Mouse (Mus musculus): ENCODE measurements around the gene Il13. TPM values are rescaled to one million over a fixed set of nuclear protein-coding genes. Genes with fewer than 3 reads are reported as not detected.
A peak's percentile ranks its signal among the peaks of the same experiment; 100 is the strongest.

The Il13 gene
- polyA plus RNA-seq, 1 experiment, result not detected

DNA sequence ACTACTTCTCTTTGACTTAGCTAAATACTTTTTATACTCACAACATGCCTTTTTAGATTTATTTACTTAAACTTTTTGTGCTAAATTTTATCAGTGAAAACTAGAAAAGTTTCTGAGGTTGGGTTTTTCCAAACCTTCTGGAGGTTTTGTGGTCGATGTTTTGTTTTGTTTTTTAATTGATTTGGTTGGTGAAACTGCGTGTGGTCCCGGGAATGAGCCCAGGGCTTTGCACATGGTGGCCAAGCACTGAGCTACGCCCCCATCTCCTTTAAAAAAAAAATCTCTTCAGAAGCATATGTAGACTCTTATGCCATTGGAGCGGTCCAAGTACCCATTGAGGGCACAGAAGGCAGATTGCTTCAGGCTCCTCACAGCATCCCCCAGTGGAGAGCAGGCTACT lies 43.4 kb downstream of the Il13 start:
- no peak for DNase-seq (ENCODE audit: low read depth in 1 of 2, low spot score in 2 of 2)
- 78% methylated on average over 5 of the region's 5 CpGs for WGBS
- no peaks in the 10 kb centered on the region for H3K36me3 ChIP-seq (ENCODE audit: control insufficient read depth, insufficient read depth, low read length)
- no peak overlapping the region for H3K4me3 ChIP-seq (ENCODE audit: extremely low read depth, insufficient read depth, insufficient read length)
- H3K27me3 ChIP-seq (ENCODE audit: control insufficient read depth, insufficient read depth, low read length), result no peaks in the 10 kb centered on the region
- TF ChIP-seq POLR2A (IDR thresholded peaks at IDR 0.05; ENCODE audit: low read depth, low read length) (no peak), CTCF (IDR thresholded peaks at IDR 0.05; ENCODE audit: extremely low read depth, insufficient read depth, insufficient read length, insufficient replicate concordance) (no peak)
- peaks cover 2% of the 10 kb centered on the region; the same call in 1 of the 2 replicates for H3K4me1 ChIP-seq (ENCODE audit: control insufficient read depth, insufficient read depth, insufficient read length)
- H3K27ac ChIP-seq (ENCODE audit: insufficient read depth, low read length), result no peak overlapping the region

DNA sequence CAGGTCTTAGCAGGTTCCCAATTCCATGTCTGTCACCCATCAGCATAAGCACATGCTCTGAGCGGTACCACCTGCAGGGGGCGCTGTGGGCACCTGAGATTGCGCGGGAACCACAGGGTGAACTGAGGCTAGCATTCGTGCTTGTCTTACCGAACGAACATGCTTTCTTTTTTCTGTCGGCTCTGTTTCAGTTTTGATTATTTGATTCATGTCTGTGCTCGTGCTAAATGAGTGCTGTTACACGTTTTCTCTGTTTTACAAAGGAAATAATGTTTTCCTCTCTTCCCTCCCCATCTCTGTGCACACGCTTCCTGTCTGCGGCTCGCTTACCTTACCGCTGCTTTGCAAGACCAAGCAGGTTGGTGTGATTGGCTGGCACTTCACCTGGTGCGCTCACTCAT lies 44.1 kb downstream of the Il13 start:
- 7% methylated on average over 15 of the region's 15 CpGs for WGBS
- Histone ChIP-seq H3K4me1 (ENCODE audit: control insufficient read depth, insufficient read depth, insufficient read length) (peaks cover 2% of the 10 kb centered on the region; the same call in 1 of the 2 replicates), H3K27ac (ENCODE audit: insufficient read depth, low read length) (no peak overlapping the region), H3K4me3 (ENCODE audit: extremely low read depth, insufficient read depth, insufficient read length) (peak overlapping the region; percentile 29; the same call in 1 of the 2 replicates), H3K36me3 (ENCODE audit: control insufficient read depth, insufficient read depth, low read length) (no peaks in the 10 kb centered on the region), H3K27me3 (ENCODE audit: control insufficient read depth, insufficient read depth, low read length) (no peaks in the 10 kb centered on the region)
- peak in 1 of 2 experiments; percentile 47 for DNase-seq (ENCODE audit: low read depth in 1 of 2, low spot score in 2 of 2)
- TF ChIP-seq POLR2A (IDR thresholded peaks at IDR 0.05; ENCODE audit: low read depth, low read length) (no peak), CTCF (IDR thresholded peaks at IDR 0.05; ENCODE audit: extremely low read depth, insufficient read depth, insufficient read length, insufficient replicate concordance) (peak; percentile 90)

DNA sequence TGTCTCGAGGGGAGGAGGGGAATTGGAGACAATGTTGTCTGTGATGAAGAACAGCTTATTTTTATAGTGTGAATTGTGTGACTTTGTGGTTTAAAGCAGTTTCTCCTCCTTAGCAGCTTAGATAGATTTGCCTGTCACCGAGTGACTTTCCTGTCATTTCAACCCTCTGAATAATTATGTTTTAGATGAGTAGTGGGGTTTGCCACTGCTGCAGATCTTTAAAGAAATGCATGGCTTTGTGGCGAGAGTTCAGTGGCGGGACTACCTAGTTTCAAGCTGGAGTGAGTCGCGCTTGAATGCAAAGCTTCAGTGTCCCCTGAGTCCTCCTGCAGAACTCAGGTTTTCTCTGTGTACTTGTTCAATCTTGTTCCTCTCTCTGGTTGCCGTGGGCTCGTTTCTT lies 46.2 kb downstream of the Il13 start:
- H3K4me3 ChIP-seq (ENCODE audit: extremely low read depth, insufficient read depth, insufficient read length), result no peak overlapping the region
- 59% methylated on average over 8 of the region's 8 CpGs for WGBS

DNA sequence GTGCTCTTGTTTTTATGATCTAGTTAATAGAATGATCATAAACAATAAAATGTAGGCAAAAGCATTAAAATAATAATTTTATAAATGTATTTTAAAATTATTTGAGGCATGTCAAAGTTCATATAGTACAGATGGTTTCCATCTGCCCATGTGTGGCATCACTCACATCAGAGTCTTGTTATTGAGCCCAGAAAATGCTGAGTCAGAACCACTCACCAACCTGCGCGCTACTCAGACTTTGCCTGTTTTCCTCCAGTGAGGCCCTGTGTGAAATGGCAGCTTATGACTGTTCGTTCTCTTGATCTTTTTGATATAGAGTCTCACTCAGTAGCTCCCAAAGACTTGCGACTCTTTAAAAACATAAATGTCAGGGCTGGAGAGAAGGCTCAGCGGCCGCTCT lies 49.0 kb downstream of the Il13 start:
- WGBS, result 91% methylated on average over 6 of the region's 6 CpGs
- TF ChIP-seq CTCF (IDR thresholded peaks at IDR 0.05; ENCODE audit: extremely low read depth, insufficient read depth, insufficient read length, insufficient replicate concordance), result no peak
- TF ChIP-seq POLR2A (IDR thresholded peaks at IDR 0.05; ENCODE audit: low read depth, low read length), result no peak
- no peaks in the 10 kb centered on the region for H3K27me3 ChIP-seq (ENCODE audit: control insufficient read depth, insufficient read depth, low read length)
- no peak overlapping the region for H3K27ac ChIP-seq (ENCODE audit: insufficient read depth, low read length)
- no peaks in the 10 kb centered on the region for H3K4me1 ChIP-seq (ENCODE audit: control insufficient read depth, insufficient read depth, insufficient read length)
- H3K4me3 ChIP-seq (ENCODE audit: extremely low read depth, insufficient read depth, insufficient read length), result no peak overlapping the region
- DNase-seq (ENCODE audit: low read depth in 1 of 2, low spot score in 2 of 2), result no peak
- H3K36me3 ChIP-seq (ENCODE audit: control insufficient read depth, insufficient read depth, low read length), result no peaks in the 10 kb centered on the region

More for the DNA sequence above, 46.2 kb downstream of the Il13 start:
- no peak for DNase-seq (ENCODE audit: low read depth in 1 of 2, low spot score in 2 of 2)
- H3K27ac ChIP-seq (ENCODE audit: insufficient read depth, low read length), result no peak overlapping the region
- H3K27me3 ChIP-seq (ENCODE audit: control insufficient read depth, insufficient read depth, low read length), result no peaks in the 10 kb centered on the region
- TF ChIP-seq CTCF (IDR thresholded peaks at IDR 0.05; ENCODE audit: extremely low read depth, insufficient read depth, insufficient read length, insufficient replicate concordance) (no peak), POLR2A (IDR thresholded peaks at IDR 0.05; ENCODE audit: low read depth, low read length) (no peak)
- H3K4me1 ChIP-seq (ENCODE audit: control insufficient read depth, insufficient read depth, insufficient read length), result peaks cover 2% of the 10 kb centered on the region; the same call in 1 of the 2 replicates
- no peaks in the 10 kb centered on the region for H3K36me3 ChIP-seq (ENCODE audit: control insufficient read depth, insufficient read depth, low read length)

DNA sequence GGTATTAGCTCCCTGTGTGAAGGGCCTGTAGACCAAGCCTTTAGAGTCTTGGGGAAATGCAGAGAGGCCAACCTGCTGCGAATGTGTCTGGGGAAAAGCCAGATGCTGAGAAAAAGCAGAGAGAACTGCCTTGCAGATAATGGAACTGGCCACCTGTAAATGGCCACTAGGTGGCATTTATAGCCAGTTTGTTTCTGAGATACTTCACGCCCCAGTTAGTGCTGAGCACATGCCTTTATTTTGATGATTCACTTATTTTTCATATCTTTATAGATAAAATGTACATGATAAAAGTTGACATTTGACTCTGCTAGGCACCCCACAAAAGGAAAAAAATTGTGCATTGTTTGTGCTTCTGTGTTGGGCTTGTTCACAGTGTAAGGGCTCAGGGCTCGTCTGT lies 49.7 kb downstream of the Il13 start:
- Histone ChIP-seq H3K27ac (ENCODE audit: insufficient read depth, low read length) (no peak overlapping the region), H3K4me1 (ENCODE audit: control insufficient read depth, insufficient read depth, insufficient read length) (no peaks in the 10 kb centered on the region), H3K27me3 (ENCODE audit: control insufficient read depth, insufficient read depth, low read length) (no peaks in the 10 kb centered on the region), H3K36me3 (ENCODE audit: control insufficient read depth, insufficient read depth, low read length) (no peaks in the 10 kb centered on the region), H3K4me3 (ENCODE audit: extremely low read depth, insufficient read depth, insufficient read length) (no peak overlapping the region)
- TF ChIP-seq POLR2A (IDR thresholded peaks at IDR 0.05; ENCODE audit: low read depth, low read length), result no peak
- TF ChIP-seq CTCF (IDR thresholded peaks at IDR 0.05; ENCODE audit: extremely low read depth, insufficient read depth, insufficient read length, insufficient replicate concordance), result peak; percentile 6; the same call in 1 of the 2 replicates
- no peak for DNase-seq (ENCODE audit: low read depth in 1 of 2, low spot score in 2 of 2)
- 63% methylated on average over 3 of the region's 3 CpGs for WGBS

DNA sequence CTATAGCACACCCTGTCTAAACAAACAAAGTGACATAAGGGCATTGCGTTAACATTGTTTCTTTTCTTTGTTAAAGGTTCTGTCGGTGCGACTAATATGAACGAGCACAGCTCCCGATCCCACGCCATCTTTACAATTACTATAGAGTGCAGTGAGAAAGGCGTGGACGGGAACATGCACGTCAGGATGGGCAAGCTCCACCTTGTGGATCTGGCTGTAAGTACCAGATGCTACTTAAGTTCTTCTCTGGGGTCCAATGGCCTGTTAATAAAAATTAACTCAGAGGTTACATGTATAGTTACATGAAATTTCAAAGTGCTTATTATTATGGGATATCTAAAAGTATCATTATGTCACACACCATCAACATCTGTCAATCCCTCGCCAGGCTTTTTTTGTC lies 51.4 kb downstream of the Il13 start:
- 91% methylated on average over 10 of the region's 10 CpGs for WGBS
- Histone ChIP-seq H3K4me3 (ENCODE audit: extremely low read depth, insufficient read depth, insufficient read length) (no peak overlapping the region), H3K36me3 (ENCODE audit: control insufficient read depth, insufficient read depth, low read length) (no peaks in the 10 kb centered on the region), H3K27me3 (ENCODE audit: control insufficient read depth, insufficient read depth, low read length) (no peaks in the 10 kb centered on the region), H3K27ac (ENCODE audit: insufficient read depth, low read length) (no peak overlapping the region), H3K4me1 (ENCODE audit: control insufficient read depth, insufficient read depth, insufficient read length) (no peaks in the 10 kb centered on the region)
- DNase-seq (ENCODE audit: low read depth in 1 of 2, low spot score in 2 of 2), result no peak
- no peak for TF ChIP-seq POLR2A (IDR thresholded peaks at IDR 0.05; ENCODE audit: low read depth, low read length)
- TF ChIP-seq CTCF (IDR thresholded peaks at IDR 0.05; ENCODE audit: extremely low read depth, insufficient read depth, insufficient read length, insufficient replicate concordance), result no peak

Other genes with a start within 250 kb of the Il13 start
- gene Leap2, start 211.5 kb downstream of the Il13 start, polyA plus RNA-seq (2012; rRNA removed), result not detected in 2 replicates
- gene Uqcrq, start 203.9 kb downstream of the Il13 start, polyA plus RNA-seq (2012; rRNA removed), result 157 and 202 TPM in 2 replicates
- gene Gdf9, start 203.7 kb downstream of the Il13 start, polyA plus RNA-seq (2012; rRNA removed), result 0.32 and 0.40 TPM in 2 replicates
- 0.04 TPM in 1 of 2 replicates, not detected in the other for gene Gm10447, start 177.6 kb downstream of the Il13 start, polyA plus RNA-seq (2012; rRNA removed)
- 0.35 and 0.39 TPM in 2 replicates for gene Shroom1, start 177.5 kb downstream of the Il13 start, polyA plus RNA-seq (2012; rRNA removed)
- gene Gm9837, start 164.2 kb downstream of the Il13 start, polyA plus RNA-seq (2012; rRNA removed), result not detected in 2 replicates
- gene Gm9945, start 154.5 kb downstream of the Il13 start, polyA plus RNA-seq (2012; rRNA removed), result not detected in 2 replicates
- 10.6 and 13.9 TPM in 2 replicates for gene Sowaha, start 154.4 kb downstream of the Il13 start, polyA plus RNA-seq (2012; rRNA removed)
- 13.9 and 15.3 TPM in 2 replicates for gene Sept8, start 115.4 kb downstream of the Il13 start, polyA plus RNA-seq (2012; rRNA removed)
- gene Kif3a, start 67.3 kb downstream of the Il13 start, polyA plus RNA-seq (2012; rRNA removed), result 1.2 and 1.3 TPM in 2 replicates
- 0.68 TPM in 1 of 2 replicates, not detected in the other for gene Il4, start 16.0 kb downstream of the Il13 start, polyA plus RNA-seq (2012; rRNA removed)
- gene Rad50, start 72.6 kb upstream of the Il13 start, polyA plus RNA-seq (2012; rRNA removed), result 4.1 and 4.2 TPM in 2 replicates
- gene Il5, start 86.1 kb upstream of the Il13 start, polyA plus RNA-seq (2012; rRNA removed), result not detected in 2 replicates
- gene Irf1, start 135.3 kb upstream of the Il13 start, polyA plus RNA-seq (2012; rRNA removed), result 111 and 222 TPM in 2 replicates
- gene Gm17334, start 138.5 kb upstream of the Il13 start, polyA plus RNA-seq (2012; rRNA removed), result 1.2 TPM in 2 replicates
- gene Gm12216, start 224.6 kb upstream of the Il13 start, polyA plus RNA-seq (2012; rRNA removed), result 6.9 and 8.1 TPM in 2 replicates